Mouse (Mus musculus): ENCODE measurements at regions not wholly inside any gene's neighbourhood (a gene's known extent, or its start where the extent isn't known, plus 50 kb on each side); places are given as distances from the start of the nearest gene placed in this dataset.

GRCm38 (mm10) chr9:115473847-115474246 lies 163.6 kb upstream of the Stt3b start:
- no peak for ATAC-seq (replicated peaks; ENCODE audit: insufficient number of reproducible peaks, low FRiP score, low TSS enrichment, poor library complexity, severe bottlenecking)

GRCm38 (mm10) chr9:115474342-115474741 lies 164.1 kb upstream of the Stt3b start:
- no peak; the same call in 1 of the 2 replicates for ATAC-seq (replicated peaks; ENCODE audit: insufficient number of reproducible peaks, low FRiP score, low TSS enrichment, poor library complexity, severe bottlenecking)

- no peak for ATAC-seq (replicated peaks; ENCODE audit: insufficient number of reproducible peaks, low FRiP score, low TSS enrichment, poor library complexity, severe bottlenecking)
Measured at GRCm38 (mm10) chr9:115476205-115476604, 166.0 kb upstream of the Stt3b start.

- ATAC-seq (replicated peaks; ENCODE audit: insufficient number of reproducible peaks, low FRiP score, low TSS enrichment, poor library complexity, severe bottlenecking): no peak
Measured at GRCm38 (mm10) chr9:115477556-115478220, 167.5 kb upstream of the Stt3b start.

- peak; percentile 56; the same call in 1 of the 2 replicates for ATAC-seq (replicated peaks; ENCODE audit: insufficient number of reproducible peaks, low FRiP score, low TSS enrichment, poor library complexity, severe bottlenecking)
Measured at GRCm38 (mm10) chr9:115478946-115479345, 168.7 kb upstream of the Stt3b start.

- ATAC-seq (replicated peaks; ENCODE audit: insufficient number of reproducible peaks, low FRiP score, low TSS enrichment, poor library complexity, severe bottlenecking): no peak
Measured at GRCm38 (mm10) chr9:115481176-115481575, 171.0 kb upstream of the Stt3b start.

GRCm38 (mm10) chr9:115483024-115483423 lies 172.8 kb upstream of the Stt3b start:
- ATAC-seq (replicated peaks; ENCODE audit: insufficient number of reproducible peaks, low FRiP score, low TSS enrichment, poor library complexity, severe bottlenecking): no peak

GRCm38 (mm10) chr9:115483721-115484120 lies 173.5 kb upstream of the Stt3b start:
- ATAC-seq (replicated peaks; ENCODE audit: insufficient number of reproducible peaks, low FRiP score, low TSS enrichment, poor library complexity, severe bottlenecking): no peak

- no peak for ATAC-seq (replicated peaks; ENCODE audit: insufficient number of reproducible peaks, low FRiP score, low TSS enrichment, poor library complexity, severe bottlenecking)
Measured at GRCm38 (mm10) chr9:115484408-115484807, 174.2 kb upstream of the Stt3b start.

- no peak for ATAC-seq (replicated peaks; ENCODE audit: insufficient number of reproducible peaks, low FRiP score, low TSS enrichment, poor library complexity, severe bottlenecking)
Measured at GRCm38 (mm10) chr9:115485219-115485618, 175.0 kb upstream of the Stt3b start.

- ATAC-seq (replicated peaks; ENCODE audit: insufficient number of reproducible peaks, low FRiP score, low TSS enrichment, poor library complexity, severe bottlenecking): peak; percentile 38; the same call in 1 of the 2 replicates
Measured at GRCm38 (mm10) chr9:115487175-115487760, 177.0 kb upstream of the Stt3b start.

GRCm38 (mm10) chr9:115488913-115489809 lies 178.9 kb upstream of the Stt3b start:
- peak; percentile 44 for ATAC-seq (replicated peaks; ENCODE audit: insufficient number of reproducible peaks, low FRiP score, low TSS enrichment, poor library complexity, severe bottlenecking)

- peak; percentile 52; the same call in 1 of the 2 replicates for ATAC-seq (replicated peaks; ENCODE audit: insufficient number of reproducible peaks, low FRiP score, low TSS enrichment, poor library complexity, severe bottlenecking)
Measured at GRCm38 (mm10) chr9:115492431-115493171, 182.4 kb upstream of the Stt3b start.

GRCm38 (mm10) chr9:115493765-115494164 lies 183.5 kb upstream of the Stt3b start:
- no peak for ATAC-seq (replicated peaks; ENCODE audit: insufficient number of reproducible peaks, low FRiP score, low TSS enrichment, poor library complexity, severe bottlenecking)

- ATAC-seq (replicated peaks; ENCODE audit: insufficient number of reproducible peaks, low FRiP score, low TSS enrichment, poor library complexity, severe bottlenecking): peak; percentile 48; the same call in 1 of the 2 replicates
Measured at GRCm38 (mm10) chr9:115499536-115499935, 189.3 kb upstream of the Stt3b start.

GRCm38 (mm10) chr9:115504789-115505188 lies 194.6 kb upstream of the Stt3b start:
- ATAC-seq (replicated peaks; ENCODE audit: insufficient number of reproducible peaks, low FRiP score, low TSS enrichment, poor library complexity, severe bottlenecking): no peak

- ATAC-seq (replicated peaks; ENCODE audit: insufficient number of reproducible peaks, low FRiP score, low TSS enrichment, poor library complexity, severe bottlenecking): no peak
Measured at GRCm38 (mm10) chr9:115507131-115507689, 197.0 kb upstream of the Stt3b start.

GRCm38 (mm10) chr9:115512835-115513629 lies 202.8 kb upstream of the Stt3b start:
- ATAC-seq (replicated peaks; ENCODE audit: insufficient number of reproducible peaks, low FRiP score, low TSS enrichment, poor library complexity, severe bottlenecking): no peak

Measured in monocyte, adult 5-6 weeks (primary cell).